23 mouse cellular contexts compared by ENCODE assay signal in the genomic region with DNA sequence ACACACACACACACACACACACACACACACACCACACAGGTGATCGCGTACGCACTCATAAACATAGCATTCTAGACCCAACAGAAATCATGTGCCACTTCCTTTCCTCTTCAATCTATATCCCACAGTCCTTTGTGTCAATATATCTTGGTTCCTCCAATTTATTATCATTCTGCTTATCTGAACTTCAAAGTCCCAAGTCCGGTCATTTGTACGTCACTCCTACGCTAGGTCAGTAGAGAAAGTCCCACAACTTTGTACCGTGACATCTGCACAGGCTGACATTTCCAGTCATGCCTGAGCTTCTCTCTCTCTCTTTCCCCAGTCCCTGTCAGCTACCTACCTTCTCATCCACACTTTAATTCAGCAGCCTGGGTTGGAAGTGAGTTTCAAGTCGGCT. TPM values are rescaled to one million over a fixed set of nuclear protein-coding genes. Genes with fewer than 3 reads are reported as not detected.
"Had no signal": no experiment of that assay in that cellular context is flagged by ENCODE, and none has a peak within 500 bp of the region (broad histone marks: within the 10 kb centered on the region; RNA-seq: fewer than 3 reads in every experiment).

No protein-coding gene starts in this region.

- H3K27ac ChIP-seq: gastrocnemius, adult 2 months; heart, embryonic 10.5 days; heart, embryonic 13.5 days; heart, embryonic 15.5 days; hindbrain, embryonic 14.5 days; layer of hippocampus, adult 2 months; left cerebral cortex, adult 2 months; limb, embryonic 10.5 days; limb, embryonic 12.5 days; liver, embryonic 12.5 days; liver, embryonic 14.5 days had no signal

- H3K4me2 ChIP-seq: heart, embryonic 13.5 days; heart, embryonic 15.5 days; hindbrain, embryonic 14.5 days; limb, embryonic 12.5 days; liver, embryonic 12.5 days had no signal

- DNase-seq: gastrocnemius, adult 2 months; gastrocnemius, postnatal 10 days; gastrocnemius, postnatal 25 days; heart, adult 18-20 months; heart, postnatal 14 days; heart, postnatal 36 days; kidney, adult 18-20 months; kidney, adult 8-10 months; kidney, postnatal 10 days; kidney, postnatal 25 days; kidney, postnatal 4 days had no signal

- H3K4me3 ChIP-seq: gastrocnemius, adult 2 months; heart, embryonic 10.5 days; heart, embryonic 13.5 days; heart, embryonic 15.5 days; layer of hippocampus, adult 2 months; left cerebral cortex, adult 2 months; limb, embryonic 10.5 days; limb, embryonic 12.5 days; liver, embryonic 12.5 days had no signal

- H3K27me3 ChIP-seq: heart, embryonic 13.5 days; heart, embryonic 15.5 days; limb, embryonic 12.5 days had no signal

- H3K9me3 ChIP-seq: heart, embryonic 10.5 days; heart, embryonic 13.5 days; heart, embryonic 15.5 days; limb, embryonic 10.5 days; limb, embryonic 12.5 days; liver, embryonic 12.5 days had no signal

- H3K36me3 ChIP-seq: heart, embryonic 10.5 days; heart, embryonic 13.5 days; heart, embryonic 15.5 days; limb, embryonic 10.5 days; limb, embryonic 12.5 days; liver, embryonic 12.5 days had no signal

- H3K9ac ChIP-seq: heart, embryonic 13.5 days; heart, embryonic 15.5 days; hindbrain, embryonic 14.5 days; limb, embryonic 12.5 days; liver, embryonic 12.5 days; liver, embryonic 14.5 days had no signal

- ATAC-seq: hindbrain, embryonic 16.5 days; liver, embryonic 12.5 days had no signal

- H3K4me1 ChIP-seq: liver, embryonic 12.5 days had no signal

RNA-seq across cellular contexts. Expression of a gene that starts 49.6 kb away (rescaled TPM):
- polyA plus RNA-seq: hindbrain, embryonic 11.5 days; hindbrain, embryonic 14.5 days had no signal
